Mouse (Mus musculus): ENCODE measurements around the gene Slamf9. TPM values are rescaled to one million over a fixed set of nuclear protein-coding genes. Genes with fewer than 3 reads are reported as not detected.
A peak's percentile ranks its signal among the peaks of the same experiment; 100 is the strongest.

Gene Slamf9
- total and polyA plus RNA-seq, 3 experiments: 28.3 to 32.6 (median 30.9) TPM

DNA sequence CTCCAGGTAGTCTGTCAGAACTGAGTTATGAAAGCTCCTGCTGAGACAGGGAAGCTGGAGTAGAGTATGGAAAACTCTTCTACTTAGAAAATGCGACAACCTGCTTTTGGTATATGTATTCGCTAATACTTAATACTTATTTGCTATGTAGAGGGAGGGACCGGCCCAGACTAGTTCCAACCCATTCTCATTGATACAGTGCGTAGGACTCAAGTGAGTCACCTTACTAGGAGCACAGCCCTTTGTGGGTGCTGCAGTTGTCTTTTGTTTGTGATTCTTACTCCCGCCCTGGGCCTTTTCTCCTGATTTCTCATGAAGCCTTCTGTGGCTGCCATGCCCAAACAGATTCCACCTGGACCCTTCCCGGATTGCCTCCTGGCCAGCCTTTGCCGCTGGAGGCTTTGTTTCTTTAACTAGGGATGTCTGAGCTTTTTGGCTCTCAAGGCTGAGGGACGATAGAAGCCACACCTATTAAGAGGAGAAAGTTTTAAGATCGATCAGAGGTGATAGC, 33.2 kb upstream of the Slamf9 start:
- peaks cover 0 to under 1% of the 10 kb centered on the region in 2 experiments; a peak in 1 of 4 replicates for H3K4me1 ChIP-seq (ENCODE audit: control insufficient read depth in 1 of 2, insufficient read depth in 2 of 2)
- H3K4me3 ChIP-seq (replicated peaks in 1 of 3; ENCODE audit: low read depth in 2 of 3, low read length in 2 of 3, poor library complexity in 1 of 3): no peak overlapping the region
- dilution Hi-C loops (cut with MboI; ENCODE audit: extremely low pct_ligation_motif_present, extremely low pct_unique_long_range_greater_than_20kb, low sequenced_read_pairs): no loop called here
- no peaks in the 10 kb centered on the region for H3K27me3 ChIP-seq (replicated peaks)
- TF ChIP-seq TCF12 (IDR thresholded peaks at IDR 0.05; ENCODE audit: low read depth, low read length) (no peak), MXI1 (IDR thresholded peaks at IDR 0.05; ENCODE audit: low read depth, low read length) (no peak), CHD1 (IDR thresholded peaks at IDR 0.05; ENCODE audit: low read depth, low read length) (no peak), TBP (conservative IDR thresholded peaks at IDR 0.05; ENCODE audit: low read depth, low read length) (no peak), ETS1 (conservative IDR thresholded peaks at IDR 0.05; ENCODE audit: low read depth, low read length) (no peak), EP300 (IDR thresholded peaks at IDR 0.05; ENCODE audit: low read length) (no peak), ELF1 (IDR thresholded peaks at IDR 0.05; ENCODE audit: low read depth, low read length) (no peak), SMC3 (IDR thresholded peaks at IDR 0.05; ENCODE audit: low read depth, low read length) (no peak), UBTF (IDR thresholded peaks at IDR 0.05; ENCODE audit: low read depth, low read length) (no peak), MAZ (IDR thresholded peaks at IDR 0.05; ENCODE audit: low read depth, low read length) (no peak), POLR2A (IDR thresholded peaks at IDR 0.05; ENCODE audit: low read depth, low read length) (no peak), SIN3A (IDR thresholded peaks at IDR 0.05; ENCODE audit: low read length) (no peak), KAT2A (IDR thresholded peaks at IDR 0.05; ENCODE audit: insufficient replicate concordance, low read length) (no peak), MEF2A (IDR thresholded peaks at IDR 0.05; ENCODE audit: borderline replicate concordance, low read depth, low read length) (no peak), JUND (conservative IDR thresholded peaks at IDR 0.05; ENCODE audit: low read depth, low read length) (no peak), POLR2AphosphoS2 (IDR thresholded peaks at IDR 0.05; ENCODE audit: low read depth, low read length) (no peak), ZKSCAN1 (IDR thresholded peaks at IDR 0.05; ENCODE audit: borderline replicate concordance, low read depth, low read length) (no peak), GABPA (IDR thresholded peaks at IDR 0.05; ENCODE audit: insufficient replicate concordance, low read depth, low read length) (no peak), BHLHE40 (IDR thresholded peaks at IDR 0.05; ENCODE audit: low read depth, low read length) (no peak)
- H3K4me2 ChIP-seq (ENCODE audit: insufficient read depth, low read depth, poor library complexity, severe bottlenecking): no peak overlapping the region
- no peak overlapping the region for H3K9ac ChIP-seq (ENCODE audit: insufficient read depth, low read depth)
- no peak for DNase-seq (ENCODE audit: extremely low read depth)
- H3K27ac ChIP-seq (ENCODE audit: insufficient read depth, low read depth): no peak overlapping the region
- no peaks in the 10 kb centered on the region for H3K79me2 ChIP-seq (replicated peaks; ENCODE audit: control insufficient read depth, extremely low read depth, insufficient read depth, poor library complexity, severe bottlenecking)
- H3K36me3 ChIP-seq (replicated peaks in 1 of 2; ENCODE audit: control insufficient read depth in 1 of 2, insufficient read depth in 1 of 2, low read length in 1 of 2): no peaks in the 10 kb centered on the region
- no peaks in the 10 kb centered on the region for H3K9me3 ChIP-seq (replicated peaks; ENCODE audit: low read length)
- in situ Hi-C loops (cut with MboI; ENCODE audit: low pct_ligation_motif_present, low pct_unique_long_range_greater_than_20kb, low sequenced_read_pairs): no loop called here

DNA sequence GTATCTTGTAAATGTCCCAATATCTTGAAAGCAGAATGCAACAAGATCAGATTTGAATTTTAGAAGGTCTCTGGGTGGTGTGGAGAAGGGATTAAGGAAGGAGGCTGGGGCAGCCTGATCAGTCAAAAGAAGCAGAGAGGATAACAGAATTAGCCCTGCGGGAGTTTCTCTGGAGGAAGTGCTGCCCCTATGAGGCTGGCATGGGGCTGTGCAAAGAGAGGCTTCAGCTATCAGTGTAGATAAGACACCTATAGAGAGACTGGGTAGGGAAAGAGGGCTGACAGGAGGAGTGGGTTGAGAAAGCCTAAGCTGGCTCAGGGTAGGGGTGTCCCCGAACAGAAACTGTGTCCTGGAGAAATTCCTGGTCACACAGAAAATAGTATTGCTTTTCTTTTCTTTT, 24.9 kb upstream of the Slamf9 start:
- Histone ChIP-seq H3K9ac (ENCODE audit: insufficient read depth, low read depth) (no peak overlapping the region), H3K4me1 (ENCODE audit: control insufficient read depth in 1 of 2, insufficient read depth in 2 of 2) (peaks cover 4 to 28% of the 10 kb centered on the region in 2 experiments; a peak in 3 of 4 replicates), H3K27ac (ENCODE audit: insufficient read depth, low read depth) (no peak overlapping the region), H3K79me2 (replicated peaks; ENCODE audit: control insufficient read depth, extremely low read depth, insufficient read depth, poor library complexity, severe bottlenecking) (no peaks in the 10 kb centered on the region), H3K36me3 (replicated peaks in 1 of 2; ENCODE audit: control insufficient read depth in 1 of 2, insufficient read depth in 1 of 2, low read length in 1 of 2) (no peaks in the 10 kb centered on the region), H3K4me3 (replicated peaks in 1 of 3; ENCODE audit: low read depth in 2 of 3, low read length in 2 of 3, poor library complexity in 1 of 3) (no peak overlapping the region), H3K4me2 (ENCODE audit: insufficient read depth, low read depth, poor library complexity, severe bottlenecking) (no peak overlapping the region), H3K27me3 (replicated peaks) (no peaks in the 10 kb centered on the region), H3K9me3 (replicated peaks; ENCODE audit: low read length) (no peaks in the 10 kb centered on the region)
- no peak for DNase-seq (ENCODE audit: extremely low read depth)
- TF ChIP-seq MAZ (IDR thresholded peaks at IDR 0.05; ENCODE audit: low read depth, low read length): no peak
- TF ChIP-seq SMC3 (IDR thresholded peaks at IDR 0.05; ENCODE audit: low read depth, low read length): peak; percentile 34
- no peak for TF ChIP-seq TBP (conservative IDR thresholded peaks at IDR 0.05; ENCODE audit: low read depth, low read length)
- TF ChIP-seq GABPA (IDR thresholded peaks at IDR 0.05; ENCODE audit: insufficient replicate concordance, low read depth, low read length): no peak
- peak in 1 of 2 experiments; percentile 47; a peak in 2 of 4 replicates for TF ChIP-seq CTCF (conservative IDR thresholded peaks at IDR 0.05 in 1 of 2, IDR thresholded peaks at IDR 0.05 in 1 of 2; ENCODE audit: low read depth in 2 of 2, low read length in 2 of 2)
- no peak for TF ChIP-seq MEF2A (IDR thresholded peaks at IDR 0.05; ENCODE audit: borderline replicate concordance, low read depth, low read length)
- no peak for TF ChIP-seq IRF4 (IDR thresholded peaks at IDR 0.05; ENCODE audit: low read depth, low read length)
- no peak for TF ChIP-seq JUN (IDR thresholded peaks at IDR 0.05; ENCODE audit: insufficient read depth, low read depth, low read length)
- TF ChIP-seq HCFC1 (IDR thresholded peaks at IDR 0.05; ENCODE audit: low read depth, low read length): no peak
- TF ChIP-seq MAX (IDR thresholded peaks at IDR 0.05; ENCODE audit: low read length): no peak
- no peak for TF ChIP-seq MYC (IDR thresholded peaks at IDR 0.05; ENCODE audit: low read depth, low read length)
- peak; percentile 9 for TF ChIP-seq RAD21 (IDR thresholded peaks at IDR 0.05; ENCODE audit: low read depth, low read length)
- no peak for TF ChIP-seq CHD2 (IDR thresholded peaks at IDR 0.05; ENCODE audit: low read length)
- TF ChIP-seq UBTF (IDR thresholded peaks at IDR 0.05; ENCODE audit: low read depth, low read length): no peak
- no peak for TF ChIP-seq KAT2A (IDR thresholded peaks at IDR 0.05; ENCODE audit: insufficient replicate concordance, low read length)
- no peak for TF ChIP-seq NRF1 (IDR thresholded peaks at IDR 0.05; ENCODE audit: low read depth, low read length)
- in situ Hi-C loops (cut with MboI; ENCODE audit: low pct_ligation_motif_present, low pct_unique_long_range_greater_than_20kb, low sequenced_read_pairs) (loop anchor here (5.0 kb wide), 1 partner anchor 33 kb away; no protein-coding TSS in a partner anchor), dilution Hi-C loops (cut with MboI; ENCODE audit: extremely low pct_ligation_motif_present, extremely low pct_unique_long_range_greater_than_20kb, low sequenced_read_pairs) (no loop called here)
